Mouse (Mus musculus) hindbrain, embryonic 14.5 days (tissue): ENCODE measurements around the gene Ntrk3. TPM values are rescaled to one million over a fixed set of nuclear protein-coding genes. Genes with fewer than 3 reads are reported as not detected.

Experiments used
- ATAC-seq: fragments of 200-750 bp; cut with Nextera tagmentation; 2 replicates; pipeline ENCODE4 v1.8.0; 2017; ENCODE audit warnings: moderate number of reproducible peaks, mild to moderate bottlenecking, moderate TSS enrichment, moderate library complexity; ENCODE audit not compliant: low FRiP score
- DNase-seq: peaks from one replicate; pipeline ENCODE4 v3.0.0-alpha.2; 2015; ENCODE audit warnings: low spot score
- H3K27ac ChIP-seq: fragments of 300-500 bp; sonication (generic); 2 replicates; pipeline ENCODE4 v1.5.1; 2014; ENCODE audit warnings: mild to moderate bottlenecking, moderate library complexity
- H3K27me3 ChIP-seq: fragments of 300-500 bp; sonication (generic); 2 replicates; pipeline ENCODE4 v1.6.1; 2014; ENCODE audit warnings: mild to moderate bottlenecking, low read length, mixed read lengths; ENCODE audit not compliant: control insufficient read depth, insufficient read depth
- H3K36me3 ChIP-seq: fragments of 300-500 bp; sonication (generic); replicated peaks from 2 replicates; pipeline ENCODE4 v1.6.1; 2014; ENCODE audit not compliant: control insufficient read depth, insufficient read depth
- H3K4me1 ChIP-seq: fragments of 300-500 bp; sonication (generic); replicated peaks from 2 replicates; pipeline ENCODE4 v1.6.1; 2014; ENCODE audit warnings: antibody characterized with exemption, low read length, mixed read lengths; ENCODE audit not compliant: control insufficient read depth, insufficient read depth
- H3K4me2 ChIP-seq: fragments of 300-500 bp; sonication (generic); replicated peaks from 2 replicates; pipeline ENCODE4 v1.6.1; 2014; ENCODE audit warnings: mild to moderate bottlenecking, moderate library complexity
- H3K4me3 ChIP-seq: fragments of 300-500 bp; sonication (generic); replicated peaks from 2 replicates; pipeline ENCODE4 v1.5.1; 2014; ENCODE audit warnings: mild to moderate bottlenecking, low read length
- H3K9ac ChIP-seq: fragments of 300-500 bp; sonication (generic); 2 replicates; pipeline ENCODE4 v1.6.1; 2014
- H3K9me3 ChIP-seq: fragments of 300-500 bp; sonication (generic); 2 replicates; pipeline ENCODE4 v1.6.1; 2016; ENCODE audit warnings: low read length; ENCODE audit not compliant: control insufficient read depth
- WGBS: fragments of 180-500 bp; shearing (Covaris S2); extraction: QIAGEN DNeasy Blood & Tissue Kit; methylation state at CpG from one replicate; pipeline ENCODE4 v1.1.7; 2014; 5-methylcytosine and 5-hydroxymethylcytosine counted together
- polyA plus RNA-seq: library from polyadenylated mRNA; unstranded; fragments of >200 nt; fragmentation: Nextera tagmentation; extraction: Ambion mirVana; gene quantifications from 2 replicates; pipeline ENCODE4 v1.2.1, GENCODE M21; 2014

The Ntrk3 gene
- polyA plus RNA-seq, 1 experiment from 2014 or later, result 25.9 TPM

DNA sequence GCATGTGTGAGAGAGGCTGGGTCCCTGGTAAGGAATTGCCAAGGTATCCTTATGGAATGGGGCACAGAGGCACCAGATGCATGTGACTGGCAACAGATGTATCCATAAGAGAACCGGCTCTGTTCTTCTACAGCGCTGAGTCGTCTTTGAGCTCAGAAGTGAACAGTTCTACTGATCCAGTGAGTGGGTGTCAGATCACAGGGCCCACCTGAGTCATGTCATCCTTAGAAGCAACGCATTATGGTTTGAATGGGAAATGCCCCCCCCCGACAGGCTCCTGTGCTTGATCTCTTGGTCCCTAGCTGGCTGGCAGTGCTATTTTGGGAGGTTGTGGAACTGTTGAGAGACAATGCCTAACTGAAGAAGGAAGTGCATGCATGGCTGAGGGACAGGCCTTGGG, 236.9 kb downstream of the Ntrk3 start:
- Histone ChIP-seq H3K9me3 (no peaks in the 10 kb centered on the region), H3K27me3 (no peaks in the 10 kb centered on the region), H3K4me1 (no peaks in the 10 kb centered on the region), H3K36me3 (no peaks in the 10 kb centered on the region), H3K4me3 (no peak overlapping the region), H3K4me2 (no peak overlapping the region), H3K27ac (no peak overlapping the region), H3K9ac (no peak overlapping the region)
- 93% methylated on average over 5 of the region's 5 CpGs for WGBS
- no peak for ATAC-seq
- no peak for DNase-seq

DNA sequence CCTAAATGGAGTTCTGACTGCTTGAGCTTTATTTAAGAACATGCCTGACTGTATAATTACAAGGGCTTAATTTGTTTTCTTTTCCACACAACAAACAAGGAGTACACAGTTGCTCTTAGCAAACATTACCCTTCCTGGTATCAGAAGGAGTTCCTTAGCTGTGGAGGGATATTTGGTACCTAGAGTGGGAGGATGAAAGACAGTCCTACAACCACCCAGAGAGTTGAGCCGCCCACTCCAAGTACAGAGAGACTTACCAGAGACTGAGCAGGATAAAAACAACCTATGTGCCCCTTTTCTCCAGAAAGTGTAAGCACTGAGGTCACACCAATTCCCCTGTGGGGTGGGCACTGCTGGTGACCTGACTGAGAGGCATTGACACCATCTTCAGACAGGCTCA, 237.8 kb downstream of the Ntrk3 start:
- Histone ChIP-seq H3K9me3 (no peaks in the 10 kb centered on the region), H3K27me3 (no peaks in the 10 kb centered on the region), H3K9ac (no peak overlapping the region), H3K27ac (no peak overlapping the region), H3K36me3 (no peaks in the 10 kb centered on the region), H3K4me1 (no peaks in the 10 kb centered on the region), H3K4me2 (no peak overlapping the region), H3K4me3 (no peak overlapping the region)
- ATAC-seq, result no peak
- no peak for DNase-seq
- 80% methylated on average over 1 of the region's 1 CpGs for WGBS

DNA sequence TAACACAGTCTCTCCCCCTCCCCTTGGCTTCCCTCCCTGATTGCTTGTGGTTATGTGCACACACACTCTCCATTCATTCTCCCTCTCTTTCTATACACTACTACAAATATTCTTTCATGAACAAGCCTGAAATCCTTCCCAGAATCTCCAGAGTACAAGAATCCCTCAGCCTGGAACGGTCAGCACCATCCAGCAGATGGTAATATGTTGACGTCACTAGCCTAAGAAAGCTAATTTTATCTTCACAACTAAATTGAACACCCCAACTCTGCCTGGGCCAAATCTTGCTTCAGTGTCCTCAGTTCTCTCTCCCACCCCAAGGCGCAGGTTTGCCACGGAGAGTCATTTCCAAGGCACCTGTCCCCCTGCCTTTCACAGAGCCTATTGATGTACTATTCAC, 239.5 kb downstream of the Ntrk3 start:
- WGBS, result 90% methylated on average over 4 of the region's 4 CpGs
- ATAC-seq, result no peak

DNA sequence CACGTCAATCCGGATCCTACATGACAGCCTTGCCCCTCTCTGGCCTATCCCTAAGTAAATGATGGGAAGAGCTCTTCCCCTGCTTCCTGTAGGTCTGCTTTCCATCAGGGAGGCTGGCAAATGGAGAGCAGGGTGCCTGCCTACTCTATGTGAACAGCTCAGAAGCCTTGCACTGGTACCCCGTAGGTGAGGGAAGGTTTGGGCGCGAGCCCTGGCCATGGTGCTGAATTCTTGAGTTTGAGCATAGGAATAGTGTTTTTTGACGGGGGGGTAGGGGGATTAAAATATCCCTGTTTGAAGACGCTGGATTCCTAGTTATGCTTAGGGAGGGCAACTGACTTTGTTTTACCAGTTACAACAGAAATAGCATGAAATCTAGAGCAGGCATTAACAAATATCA, 240.0 kb downstream of the Ntrk3 start:
- ATAC-seq (no peak), DNase-seq (no peak)
- H3K27me3 ChIP-seq, result no peaks in the 10 kb centered on the region
- H3K4me3 ChIP-seq, result no peak overlapping the region
- H3K9me3 ChIP-seq, result no peaks in the 10 kb centered on the region
- 56% methylated on average over 7 of the region's 7 CpGs for WGBS
- H3K4me2 ChIP-seq, result no peak overlapping the region
- H3K9ac ChIP-seq, result no peak overlapping the region
- no peaks in the 10 kb centered on the region for H3K4me1 ChIP-seq
- no peaks in the 10 kb centered on the region for H3K36me3 ChIP-seq
- no peak overlapping the region for H3K27ac ChIP-seq

More for the DNA sequence above, 239.5 kb downstream of the Ntrk3 start:
- H3K27me3 ChIP-seq, result no peaks in the 10 kb centered on the region
- H3K4me1 ChIP-seq, result no peaks in the 10 kb centered on the region
- no peaks in the 10 kb centered on the region for H3K36me3 ChIP-seq
- DNase-seq, result no peak
- H3K27ac ChIP-seq, result no peak overlapping the region
- H3K9me3 ChIP-seq, result no peaks in the 10 kb centered on the region
- no peak overlapping the region for H3K4me3 ChIP-seq
- H3K4me2 ChIP-seq, result no peak overlapping the region
- H3K9ac ChIP-seq, result no peak overlapping the region

DNA sequence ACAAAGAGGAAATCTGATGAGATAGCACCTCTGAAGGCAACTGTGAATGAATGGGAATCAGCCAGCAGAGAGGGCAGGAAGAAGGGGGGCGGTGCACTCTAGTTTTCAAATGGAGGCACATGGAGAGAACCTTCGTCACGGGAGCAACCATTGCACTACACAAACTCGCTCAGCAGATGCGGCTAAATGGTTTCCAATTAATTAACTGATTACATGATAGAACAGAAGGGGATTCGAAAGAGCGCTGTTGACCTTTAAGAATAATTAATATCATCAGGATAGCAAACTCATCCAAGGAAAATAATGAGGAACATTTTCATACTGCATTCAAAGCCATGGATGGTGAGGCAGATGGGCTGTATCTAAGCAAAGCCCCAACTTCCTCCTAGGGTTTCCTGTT, 244.2 kb downstream of the Ntrk3 start:
- Histone ChIP-seq H3K9ac (no peak overlapping the region), H3K36me3 (no peaks in the 10 kb centered on the region), H3K4me3 (no peak overlapping the region), H3K9me3 (no peaks in the 10 kb centered on the region), H3K27ac (no peak overlapping the region), H3K4me1 (no peaks in the 10 kb centered on the region), H3K4me2 (no peak overlapping the region), H3K27me3 (no peaks in the 10 kb centered on the region)
- no peak for DNase-seq
- ATAC-seq, result no peak
- 69% methylated on average over 7 of the region's 7 CpGs for WGBS

DNA sequence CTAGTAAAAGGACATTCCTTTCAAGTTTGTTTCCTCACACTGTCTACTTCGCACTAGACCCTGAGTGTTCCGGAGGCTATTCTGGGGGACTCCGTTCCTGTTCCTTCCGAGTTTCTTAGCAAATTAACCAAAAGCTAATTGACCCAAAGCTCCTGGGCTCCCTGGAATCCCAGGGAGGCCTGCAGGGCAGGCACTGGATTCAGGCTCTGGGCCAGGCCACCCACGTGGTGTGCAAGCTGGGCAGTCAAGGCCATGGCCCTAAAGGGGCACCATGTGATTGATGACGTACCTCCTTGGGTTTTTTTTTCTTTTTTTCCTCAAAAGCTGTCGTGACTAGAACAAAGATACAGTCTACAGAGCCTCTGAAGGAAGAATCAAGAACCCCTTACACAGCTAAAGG, 246.6 kb downstream of the Ntrk3 start:
- DNase-seq, result no peak
- WGBS, result 50% methylated on average over 7 of the region's 7 CpGs
- no peak overlapping the region for H3K4me2 ChIP-seq
- H3K27me3 ChIP-seq, result no peaks in the 10 kb centered on the region
- H3K27ac ChIP-seq, result no peak overlapping the region
- no peaks in the 10 kb centered on the region for H3K36me3 ChIP-seq
- H3K9me3 ChIP-seq, result no peaks in the 10 kb centered on the region
- H3K4me3 ChIP-seq, result no peak overlapping the region
- H3K9ac ChIP-seq, result no peak overlapping the region
- no peak for ATAC-seq
- no peaks in the 10 kb centered on the region for H3K4me1 ChIP-seq

DNA sequence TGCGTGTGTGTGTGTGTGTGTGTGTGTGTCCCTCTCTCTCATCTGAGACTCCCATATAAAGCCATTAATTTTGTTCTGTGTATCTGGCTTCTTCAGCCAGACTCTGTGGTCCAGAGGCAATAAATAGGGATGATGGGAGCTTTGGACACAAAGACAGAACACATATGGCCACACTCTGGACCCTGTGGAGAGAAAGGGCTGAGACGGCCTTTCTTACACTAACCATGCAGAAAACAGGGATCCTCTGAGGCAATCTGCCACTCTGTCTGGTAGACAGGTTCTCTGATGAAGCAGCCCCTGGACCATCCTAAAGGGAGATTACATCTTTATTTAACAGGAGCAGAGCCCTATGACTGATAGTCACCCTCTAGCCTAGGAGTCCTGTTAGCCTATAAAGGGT, 253.5 kb downstream of the Ntrk3 start:
- no peak overlapping the region; the same call in 1 of the 2 replicates for H3K27ac ChIP-seq
- 82% methylated on average over 2 of the region's 2 CpGs for WGBS
- 0 out of 2 replicates have a peak, but pooled peaks cover 12% of the 10 kb centered on the region for H3K4me1 ChIP-seq
- DNase-seq (no peak), ATAC-seq (no peak)
- no peaks in the 10 kb centered on the region for H3K27me3 ChIP-seq
- H3K9me3 ChIP-seq, result no peaks in the 10 kb centered on the region
- H3K4me3 ChIP-seq, result no peak overlapping the region
- no peaks in the 10 kb centered on the region for H3K36me3 ChIP-seq
- H3K4me2 ChIP-seq, result no peak overlapping the region
- no peak overlapping the region for H3K9ac ChIP-seq

DNA sequence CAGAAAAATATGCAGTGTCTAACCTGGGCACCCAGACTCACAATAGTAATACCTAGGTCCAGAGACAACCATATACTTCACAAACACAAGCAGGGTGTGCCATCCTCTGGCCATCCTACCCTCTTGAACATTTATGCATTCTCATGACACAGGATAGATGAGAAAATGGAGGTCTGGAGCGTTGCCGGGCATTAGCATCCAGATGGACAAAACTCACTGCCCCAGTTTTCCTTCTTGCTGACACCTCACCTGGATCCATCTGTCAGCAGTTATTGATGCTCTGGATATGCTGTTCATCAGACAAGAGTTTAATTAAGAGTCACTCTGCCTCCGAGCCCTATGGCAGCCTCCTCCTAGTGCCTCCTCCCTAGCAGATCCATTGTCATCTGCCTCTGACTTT, 254.1 kb downstream of the Ntrk3 start:
- H3K9ac ChIP-seq, result no peak overlapping the region
- DNase-seq (no peak), ATAC-seq (no peak)
- H3K4me3 ChIP-seq, result no peak overlapping the region
- no peak overlapping the region; the same call in 1 of the 2 replicates for H3K27ac ChIP-seq
- WGBS, result 72% methylated on average over 3 of the region's 3 CpGs
- H3K4me2 ChIP-seq, result no peak overlapping the region
- H3K36me3 ChIP-seq, result no peaks in the 10 kb centered on the region
- H3K27me3 ChIP-seq, result no peaks in the 10 kb centered on the region
- peaks cover 12% of the 10 kb centered on the region; the same call in 1 of the 2 replicates for H3K4me1 ChIP-seq
- H3K9me3 ChIP-seq, result no peaks in the 10 kb centered on the region

DNA sequence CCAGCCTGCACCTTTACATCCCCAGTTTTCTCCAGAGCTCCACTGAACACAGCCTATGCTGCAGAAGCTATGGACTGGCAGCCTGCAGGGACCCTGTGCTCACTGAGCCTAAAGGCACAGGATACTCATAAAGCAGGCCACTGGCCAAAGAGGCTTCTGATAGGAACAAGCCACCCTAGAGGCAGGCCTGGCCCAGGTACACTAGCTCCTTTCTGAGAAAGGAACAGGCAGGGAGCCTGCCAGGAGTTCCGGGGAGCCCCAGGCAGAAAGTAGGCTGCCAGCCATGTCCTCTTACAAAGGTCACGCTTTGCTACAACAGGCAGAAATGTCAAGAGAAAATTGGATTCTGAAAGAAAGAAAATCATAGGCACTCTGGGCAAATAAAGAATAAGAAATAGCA, 254.8 kb downstream of the Ntrk3 start:
- H3K9me3 ChIP-seq, result no peaks in the 10 kb centered on the region
- no peak overlapping the region for H3K4me3 ChIP-seq
- no peak for DNase-seq
- H3K4me2 ChIP-seq, result no peak overlapping the region
- no peak for ATAC-seq
- no peak overlapping the region for H3K9ac ChIP-seq
- no peaks in the 10 kb centered on the region for H3K36me3 ChIP-seq
- no peak overlapping the region for H3K27ac ChIP-seq
- WGBS, result 52% methylated on average over 2 of the region's 2 CpGs
- H3K27me3 ChIP-seq, result no peaks in the 10 kb centered on the region
- H3K4me1 ChIP-seq, result peaks cover 12% of the 10 kb centered on the region; the same call in 1 of the 2 replicates

DNA sequence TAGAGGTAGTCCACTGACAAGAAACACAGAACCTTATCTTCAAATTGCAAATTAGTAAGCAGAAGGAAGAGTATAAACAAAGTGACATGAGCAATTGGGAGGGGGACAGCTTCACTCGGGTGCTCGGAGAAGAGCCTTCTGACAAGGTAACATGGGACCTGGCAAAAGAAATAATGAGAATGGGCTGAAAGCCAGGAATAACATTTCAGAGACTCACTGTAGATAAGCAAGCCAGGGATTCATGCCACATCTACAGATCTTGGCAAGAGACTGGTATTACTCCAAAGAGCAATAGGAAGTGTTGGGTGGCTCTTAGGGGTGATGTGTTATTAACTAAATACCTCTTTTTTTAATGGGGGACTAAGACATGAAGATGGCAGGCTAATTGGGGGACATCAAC, 258.9 kb downstream of the Ntrk3 start:
- H3K4me3 ChIP-seq, result no peak overlapping the region
- H3K27me3 ChIP-seq, result no peaks in the 10 kb centered on the region
- no peak for DNase-seq
- peaks cover 9% of the 10 kb centered on the region; the same call in 1 of the 2 replicates for H3K4me1 ChIP-seq
- H3K9ac ChIP-seq, result no peak overlapping the region
- no peak overlapping the region for H3K27ac ChIP-seq
- no peak for ATAC-seq
- WGBS, result 66% methylated on average over 2 of the region's 2 CpGs
- H3K4me2 ChIP-seq, result no peak overlapping the region
- H3K36me3 ChIP-seq, result 0 out of 2 replicates have a peak, but pooled peaks cover 6% of the 10 kb centered on the region
- H3K9me3 ChIP-seq, result no peaks in the 10 kb centered on the region
